Mouse (Mus musculus) retina, postnatal 7 days (tissue): ENCODE data around the gene Zfp385b.
A peak's percentile ranks its signal among the peaks of the same experiment; 100 is the strongest.
"Not testable (repeated sequence)": the region's sequence is repeated elsewhere in the genome, so short reads cannot be mapped to it uniquely, and the experiment has no call there.

ENCODE experiments used
- DNase-seq: peaks from one replicate; pipeline ENCODE4 v3.0.0-alpha.2; 2012; ENCODE audit warnings: low read depth, low spot score

The Zfp385b gene

DNA sequence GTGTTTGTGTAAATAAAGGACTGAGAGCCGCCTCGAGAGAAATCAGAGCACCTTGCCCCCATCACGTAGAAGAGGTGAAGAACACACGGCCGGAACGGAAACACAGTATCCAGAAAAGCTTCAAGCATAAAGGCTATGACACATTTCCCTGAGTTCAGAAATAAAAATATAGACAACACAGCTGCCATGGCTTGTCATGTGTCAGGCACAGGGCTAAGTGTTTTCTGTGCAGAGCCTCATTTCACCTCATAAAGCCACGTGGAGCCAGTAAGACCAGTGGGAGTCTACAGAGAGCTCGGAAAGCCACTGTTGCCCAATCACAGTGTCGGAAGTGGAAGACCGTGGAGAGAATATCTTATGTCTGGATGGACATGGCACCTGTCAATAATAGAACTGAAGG lies 358.0 kb downstream of the Zfp385b start:
- no peak for DNase-seq

DNA sequence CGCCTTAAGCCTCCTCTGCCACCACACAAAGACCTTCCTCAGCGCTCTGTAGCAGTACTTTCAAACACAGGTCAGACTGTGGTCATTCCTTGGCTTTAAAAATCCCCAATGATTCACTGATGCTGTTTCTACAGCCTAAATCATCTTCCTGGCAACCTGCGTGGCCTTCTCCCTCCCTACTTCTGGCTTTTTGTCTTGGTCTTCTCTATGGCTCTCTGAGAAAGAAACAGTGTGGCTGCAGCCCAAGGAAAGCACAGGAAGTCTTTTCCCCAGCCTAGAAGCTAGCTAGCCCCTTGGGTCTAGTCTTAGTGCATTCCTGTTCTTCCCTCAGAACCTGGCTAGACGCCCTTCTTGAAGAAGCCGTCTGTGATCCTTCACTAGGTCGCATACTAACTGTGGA lies 359.4 kb downstream of the Zfp385b start:
- no peak for DNase-seq

DNA sequence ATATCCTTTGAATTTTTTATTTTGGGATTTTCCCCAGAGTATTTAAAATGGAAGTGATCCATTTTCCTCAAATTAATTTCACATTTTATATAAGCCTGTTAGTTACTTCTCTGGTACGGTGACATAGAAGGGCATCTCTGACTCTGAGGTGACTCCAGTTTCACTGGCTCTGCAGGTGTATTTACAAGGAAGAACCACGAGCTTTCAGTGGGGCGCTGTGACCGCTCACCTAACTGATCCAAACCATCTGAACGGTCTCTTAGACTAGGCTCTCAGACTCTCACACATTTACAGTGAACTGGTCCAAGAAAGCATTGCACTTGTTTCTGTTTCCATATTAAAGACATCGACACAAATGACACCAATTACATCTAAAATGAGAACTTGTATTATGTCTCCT lies 361.0 kb downstream of the Zfp385b start:
- DNase-seq: no peak

DNA sequence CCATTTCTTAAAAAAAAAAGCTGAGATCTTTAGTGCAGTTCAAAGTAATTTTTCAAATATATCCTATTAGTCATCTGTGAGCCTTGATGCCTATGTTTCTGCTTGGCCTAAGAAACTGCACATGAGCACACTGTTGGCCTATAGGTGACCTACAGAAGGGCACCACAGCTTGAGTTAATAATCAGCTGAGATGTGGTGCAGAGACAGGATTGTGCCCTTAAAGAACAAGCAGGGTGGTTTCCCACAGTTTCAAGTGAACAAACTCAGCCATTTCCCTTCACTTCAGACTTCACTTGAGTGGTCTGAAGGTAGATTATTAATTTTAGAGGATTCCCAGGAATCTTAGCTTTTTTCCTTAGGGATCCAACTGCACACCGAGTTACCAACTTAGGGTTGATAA lies 362.3 kb downstream of the Zfp385b start:
- DNase-seq: no peak

DNA sequence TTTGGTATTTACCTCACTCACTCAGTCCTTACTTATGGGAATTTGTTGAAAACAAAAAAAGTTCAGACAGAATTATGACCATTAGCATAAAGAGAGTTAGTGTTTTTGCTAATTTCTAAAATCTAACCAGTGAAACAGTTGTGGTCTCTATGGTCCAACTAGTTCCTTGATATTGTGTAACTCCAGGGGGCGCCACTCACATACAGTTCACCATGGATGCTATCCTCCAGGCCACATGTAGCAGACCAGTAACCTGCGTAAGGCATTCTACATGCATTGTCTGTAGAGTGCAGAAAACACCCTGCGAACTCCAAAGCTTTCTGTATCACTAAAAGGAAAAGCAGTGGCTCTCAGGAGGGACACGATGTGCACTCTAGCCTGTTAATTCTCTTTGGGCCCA lies 362.8 kb downstream of the Zfp385b start:
- DNase-seq: peak; percentile 35

DNA sequence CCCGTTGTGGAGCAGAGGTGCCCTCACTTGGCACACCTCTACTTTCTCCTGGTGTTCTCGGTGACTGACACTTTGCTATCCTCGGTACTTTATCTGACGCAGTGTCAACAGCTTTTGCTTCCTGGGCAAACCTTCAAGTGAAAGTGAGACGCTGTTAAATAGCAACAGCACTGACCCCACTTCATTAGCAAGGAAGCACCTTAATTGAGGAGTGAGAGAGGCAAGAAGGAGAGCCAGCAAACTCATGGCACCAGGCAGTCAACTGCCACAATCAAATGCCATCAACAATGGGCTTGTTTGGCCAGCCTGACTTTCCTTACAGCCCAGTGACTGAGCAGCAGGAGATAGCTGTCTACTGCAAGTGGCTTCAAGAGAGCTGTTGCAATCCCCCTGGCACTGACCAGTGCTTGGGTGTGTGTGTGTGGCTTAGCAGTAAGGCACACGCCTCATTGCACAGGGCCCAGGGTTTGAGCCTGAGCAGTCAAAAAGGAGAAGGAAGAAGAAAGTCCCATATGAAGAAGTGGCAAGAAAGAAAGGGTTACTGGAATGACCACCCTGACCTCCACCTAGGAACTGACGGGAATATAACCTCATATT lies 365.0 kb downstream of the Zfp385b start:
- DNase-seq: no peak

DNA sequence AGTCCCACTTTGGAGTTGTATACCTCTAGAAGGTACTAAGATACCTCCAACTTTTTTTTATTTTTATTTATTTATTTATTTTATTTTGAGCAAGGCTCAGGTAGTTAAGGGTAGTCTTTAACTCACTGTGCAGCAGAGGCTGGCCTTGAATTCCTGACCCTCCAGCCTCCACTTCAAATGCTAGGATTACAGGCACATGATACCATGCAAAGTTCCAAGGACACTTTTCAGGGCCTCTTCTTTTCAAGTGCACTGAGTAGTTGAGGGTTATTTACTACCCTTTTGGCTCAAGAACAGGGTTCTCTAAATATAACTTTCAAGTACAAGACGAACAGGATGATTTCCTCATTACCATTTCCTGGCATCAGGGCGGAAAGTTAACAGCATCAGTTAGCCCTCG lies 365.7 kb downstream of the Zfp385b start:
- DNase-seq: no peak

DNA sequence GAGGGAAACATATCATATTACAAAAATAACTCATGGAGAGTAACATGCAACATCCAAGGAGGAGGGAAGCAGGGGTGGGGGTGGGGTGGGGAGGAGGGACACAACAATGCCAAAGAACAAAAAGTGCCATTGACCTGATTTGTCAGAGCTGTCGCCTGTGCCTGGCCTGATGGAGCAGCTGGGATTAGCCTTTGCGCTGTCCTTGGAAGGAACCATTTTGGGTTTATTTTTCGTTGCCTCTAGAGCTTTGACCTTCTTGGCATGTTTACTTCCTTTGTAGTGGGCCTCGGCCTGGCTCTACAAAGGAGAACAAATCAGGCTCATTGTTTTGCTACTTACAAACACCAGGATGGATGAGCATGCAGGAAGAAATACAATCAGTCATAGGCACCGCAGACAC lies 369.4 kb downstream of the Zfp385b start:
- not testable (repeated sequence) for DNase-seq

DNA sequence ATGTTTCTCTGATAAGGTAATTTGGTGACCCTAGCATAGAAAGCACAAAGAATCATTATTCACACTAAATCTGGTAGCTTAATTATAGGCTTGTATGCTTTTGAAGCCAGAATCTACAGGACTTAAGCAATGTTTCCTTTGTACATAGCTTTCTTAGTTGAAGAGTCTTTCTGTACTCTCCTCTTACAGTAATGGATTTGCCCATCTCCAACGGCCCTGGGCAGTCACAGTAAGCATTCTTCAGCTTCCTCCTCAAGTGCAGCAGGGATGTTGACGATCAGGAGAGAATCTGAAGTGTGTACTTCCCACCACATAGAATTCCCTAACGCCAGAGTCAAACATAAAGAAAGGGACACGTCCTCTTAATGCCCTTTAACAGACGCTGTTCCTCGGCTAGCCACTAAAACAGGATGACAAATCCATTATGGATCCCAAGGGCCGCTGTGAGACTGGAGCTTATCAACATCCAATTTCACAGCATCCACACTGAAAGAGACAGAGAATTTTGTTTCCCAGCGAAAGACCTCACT lies 370.4 kb downstream of the Zfp385b start:
- no peak for DNase-seq

DNA sequence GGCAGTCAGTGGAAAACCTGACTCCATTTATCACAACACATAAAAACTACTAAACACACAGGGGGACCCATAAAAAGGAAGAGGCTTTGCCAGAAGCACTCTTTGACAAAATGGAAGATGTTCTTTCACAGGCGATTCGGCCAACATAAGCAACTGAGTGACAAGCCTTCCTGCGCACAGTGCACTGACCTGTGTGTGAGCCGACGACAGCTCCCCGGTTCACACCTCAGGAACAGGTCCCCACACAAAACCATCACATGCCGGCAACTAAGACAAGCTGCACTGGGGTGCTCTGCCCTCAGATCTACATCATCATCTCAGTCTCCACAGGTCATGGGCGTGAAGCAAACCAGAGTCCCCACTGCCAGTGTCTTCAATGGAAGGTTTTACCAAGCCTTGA lies 375.2 kb downstream of the Zfp385b start:
- no peak for DNase-seq

DNA sequence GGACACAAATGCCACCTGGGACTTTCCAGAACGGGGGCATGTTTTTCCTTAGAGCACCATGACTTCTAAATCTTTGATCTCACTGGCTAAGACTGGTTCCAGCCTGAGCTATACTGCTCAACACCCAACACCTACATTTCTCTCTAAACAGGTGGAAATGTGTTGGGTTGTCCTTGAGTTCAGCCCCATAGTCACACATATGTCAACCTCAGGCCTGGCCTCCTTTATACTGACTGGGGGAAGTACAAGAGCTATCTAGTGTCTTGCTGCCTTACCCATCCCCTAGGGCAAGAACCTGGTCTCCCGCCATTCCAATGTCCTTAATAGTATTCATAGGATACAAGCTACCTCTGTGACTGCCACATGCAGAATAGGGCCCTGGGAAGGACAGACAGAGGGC lies 378.8 kb downstream of the Zfp385b start:
- no peak for DNase-seq

DNA sequence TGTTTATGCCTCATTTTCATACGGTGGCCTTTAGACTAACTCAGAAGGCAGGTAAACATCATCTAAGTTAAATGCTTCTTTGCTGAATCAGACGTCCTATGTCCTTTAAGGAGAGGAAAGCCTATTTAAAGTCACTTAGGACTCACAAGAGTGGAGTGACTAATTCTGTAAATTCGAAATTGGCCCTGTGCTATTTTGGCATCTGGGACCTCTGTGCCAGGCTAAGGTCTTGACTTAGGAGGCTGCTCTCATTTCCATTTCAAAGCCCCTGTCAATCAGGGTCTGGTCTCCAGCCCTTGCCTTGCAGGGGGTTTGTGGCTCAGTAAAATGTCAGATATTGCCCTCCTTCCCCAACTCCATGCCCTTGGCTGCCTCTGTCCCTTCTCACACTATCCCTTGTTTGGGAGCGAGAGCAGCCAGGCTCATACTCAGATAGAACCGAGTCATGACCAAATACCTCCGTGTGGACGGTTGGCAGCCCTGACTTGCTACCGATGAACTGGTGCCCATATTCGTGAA lies 383.1 kb downstream of the Zfp385b start:
- DNase-seq: no peak

DNA sequence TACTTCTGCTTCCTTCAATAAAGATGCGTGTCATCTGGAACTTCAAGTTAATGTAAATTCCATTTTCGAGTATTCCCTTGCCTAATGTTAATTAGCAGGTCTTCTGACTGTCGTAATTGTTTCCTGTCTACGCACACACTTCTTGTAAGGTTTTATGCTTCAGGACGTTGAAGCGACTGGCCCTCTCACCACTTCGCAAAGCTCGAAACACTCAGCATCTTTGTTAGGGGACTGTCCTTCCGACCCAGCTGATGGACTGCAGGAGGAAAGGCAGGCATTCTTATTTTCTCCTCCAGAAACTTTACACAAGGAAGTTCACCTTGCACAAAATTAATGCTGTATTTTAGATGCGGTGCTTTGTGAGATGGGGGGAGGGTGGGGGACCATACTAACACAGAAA lies 400.0 kb downstream of the Zfp385b start:
- DNase-seq: no peak

DNA sequence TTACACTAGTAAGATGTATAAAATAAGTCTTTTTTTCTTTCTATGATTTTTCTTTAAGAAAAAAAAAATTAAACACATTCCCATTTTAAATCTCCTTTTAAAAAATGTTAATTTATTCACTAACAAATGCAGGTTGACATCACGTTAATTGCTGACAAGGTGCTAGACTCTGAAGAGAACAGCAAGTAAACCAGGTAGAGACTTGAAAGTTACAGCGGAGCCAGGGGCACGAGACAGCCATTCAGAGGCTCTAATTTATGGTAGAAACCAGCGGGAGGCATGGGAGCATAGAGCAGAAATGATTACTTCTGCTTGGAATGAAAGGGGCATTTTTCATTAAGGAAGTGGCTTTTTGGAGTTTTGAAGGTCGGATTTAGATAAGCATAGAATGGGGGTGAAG lies 401.4 kb downstream of the Zfp385b start:
- DNase-seq: no peak

DNA sequence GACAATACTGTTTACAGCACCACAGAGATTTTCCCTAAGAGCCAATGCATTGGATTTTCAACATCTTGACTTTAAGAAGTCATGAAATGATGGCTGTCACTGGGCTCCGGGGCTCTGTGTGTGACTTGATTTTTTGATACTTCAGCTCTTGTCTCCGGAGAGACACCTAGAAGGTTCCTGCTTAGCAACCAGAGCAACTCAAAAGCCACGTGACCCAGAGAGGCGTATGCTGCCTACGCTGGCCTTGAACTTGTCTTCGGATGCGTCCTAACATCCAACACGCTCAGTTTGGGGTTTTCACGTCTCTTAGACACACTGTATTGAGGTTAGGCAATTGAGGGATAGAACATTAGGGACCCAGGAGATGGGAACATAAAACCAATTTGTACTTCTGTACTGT lies 407.3 kb downstream of the Zfp385b start:
- DNase-seq: no peak

DNA sequence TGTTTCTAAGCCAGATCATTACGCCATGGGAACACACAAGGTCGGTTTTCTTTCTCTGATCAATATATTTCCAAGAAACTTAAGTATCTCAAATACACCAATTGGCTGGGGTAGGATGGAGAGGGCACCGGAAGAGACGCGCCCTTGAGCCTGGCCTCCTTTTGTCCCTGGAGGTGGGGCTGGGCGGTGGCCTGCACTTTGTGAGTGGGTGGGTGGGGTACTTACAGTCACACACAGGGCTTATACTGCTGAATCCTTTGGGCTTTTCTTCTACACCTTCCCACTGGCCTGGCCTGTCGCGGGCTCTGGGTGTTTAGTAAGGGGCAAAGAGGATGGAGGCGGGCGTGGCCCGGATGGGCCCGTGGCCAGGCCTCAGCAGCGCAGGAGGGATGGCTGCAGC lies 407.8 kb downstream of the Zfp385b start:
- no peak for DNase-seq

DNA sequence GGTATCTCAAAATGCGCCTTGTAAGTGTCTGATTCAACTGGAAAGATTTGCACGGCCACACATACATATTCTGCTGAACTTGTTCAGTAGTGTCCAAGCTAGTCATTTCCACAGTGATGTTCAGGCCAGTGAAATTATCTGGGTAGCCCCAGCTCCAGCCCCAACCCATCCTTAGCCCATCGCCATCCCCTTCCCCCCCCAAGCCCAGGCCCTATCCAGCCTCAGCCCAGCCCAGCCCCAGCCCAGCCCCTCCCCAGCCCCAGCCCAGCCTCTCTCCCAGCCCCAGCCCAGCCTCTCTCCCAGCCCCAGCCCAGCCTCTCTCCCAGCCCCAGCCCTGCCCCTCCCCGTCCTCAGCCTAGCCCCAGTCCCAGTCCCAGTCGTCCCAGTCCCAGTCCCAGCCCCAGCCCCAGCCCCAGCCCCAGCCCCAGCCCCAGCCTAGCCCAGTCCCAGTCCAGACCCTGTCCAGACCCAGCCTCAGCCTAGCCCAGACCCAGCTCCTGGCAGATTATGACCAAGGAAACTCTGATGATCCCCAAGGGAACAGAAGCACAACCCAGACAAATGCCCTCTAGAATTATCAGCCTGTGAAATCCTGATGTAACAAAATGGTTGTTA lies 409.8 kb downstream of the Zfp385b start:
- DNase-seq: no peak

DNA sequence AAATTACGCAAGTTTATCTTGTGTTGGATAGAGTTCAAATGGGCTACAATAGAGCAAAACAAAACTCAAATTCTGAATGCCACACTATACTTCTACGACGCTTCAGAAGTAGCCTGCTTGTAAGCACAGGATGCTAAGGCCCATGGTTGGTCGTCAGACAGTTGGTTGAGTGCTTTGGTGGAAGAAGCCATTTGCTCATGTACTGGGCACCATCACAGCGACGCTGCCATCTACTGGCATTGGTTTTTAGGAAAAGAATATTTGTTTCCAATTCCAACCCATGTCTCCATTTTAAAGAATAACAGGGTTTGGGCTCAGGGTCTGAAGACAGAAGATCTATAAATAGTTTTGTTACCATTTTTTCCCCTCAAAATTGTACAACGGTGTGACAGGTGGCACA lies 410.5 kb downstream of the Zfp385b start:
- DNase-seq: no peak

DNA sequence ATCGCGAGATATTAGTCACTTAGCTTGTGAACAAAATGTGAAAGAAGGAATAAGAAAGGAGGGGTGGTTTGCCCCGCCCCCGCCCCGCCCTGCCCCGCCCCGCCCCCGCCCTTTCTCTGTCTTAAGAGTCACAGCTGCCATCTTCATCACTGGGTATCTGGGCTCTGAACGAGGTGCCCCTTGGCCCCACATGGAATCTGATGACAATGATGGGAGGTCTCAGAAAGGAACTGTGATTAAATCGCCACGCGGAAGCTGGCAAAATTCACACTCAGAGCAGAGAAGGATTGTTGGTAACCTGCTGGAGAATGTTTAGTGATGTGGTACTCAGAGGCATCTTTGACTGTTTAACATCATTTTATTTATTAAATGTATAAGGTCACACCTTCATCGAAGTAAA lies 417.1 kb downstream of the Zfp385b start:
- DNase-seq: no peak

DNA sequence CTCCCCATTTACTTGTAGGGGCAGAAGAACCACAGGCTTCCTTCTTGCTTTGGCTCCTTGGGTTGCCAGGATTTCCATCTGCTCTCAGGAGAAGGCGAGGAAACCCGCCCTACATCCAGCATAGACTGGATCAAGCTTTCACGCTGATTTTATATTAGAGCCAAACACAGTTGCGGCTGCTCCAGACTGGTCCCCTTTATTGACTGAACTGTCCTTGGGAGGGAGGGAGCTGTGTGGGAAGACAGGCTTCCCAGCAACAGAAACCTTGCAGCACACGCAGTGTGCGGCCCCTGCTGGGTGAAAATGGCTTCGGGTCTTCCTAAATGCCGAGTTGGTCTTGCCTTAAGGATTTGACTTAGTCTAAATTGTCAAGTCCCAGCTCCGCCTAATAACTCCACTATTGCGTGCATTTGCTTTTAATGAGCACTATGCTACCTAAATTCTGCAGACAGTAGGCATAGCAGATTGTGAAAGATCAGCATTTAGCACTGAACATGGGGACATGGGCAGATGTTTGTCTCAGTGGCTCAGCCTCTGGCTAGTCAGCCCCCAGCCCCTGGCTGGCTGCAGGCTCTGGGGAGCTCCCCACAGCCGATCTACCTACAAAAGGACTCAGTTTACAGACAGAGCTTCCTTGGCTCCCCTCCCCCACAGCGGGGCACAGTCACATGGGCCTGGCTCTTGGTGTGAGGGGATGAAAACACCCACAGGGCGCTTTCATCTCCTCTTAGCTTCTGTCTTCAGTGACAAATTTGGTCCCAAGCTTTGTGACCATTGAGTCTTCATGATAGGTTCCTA lies 417.8 kb downstream of the Zfp385b start:
- DNase-seq: no peak

DNA sequence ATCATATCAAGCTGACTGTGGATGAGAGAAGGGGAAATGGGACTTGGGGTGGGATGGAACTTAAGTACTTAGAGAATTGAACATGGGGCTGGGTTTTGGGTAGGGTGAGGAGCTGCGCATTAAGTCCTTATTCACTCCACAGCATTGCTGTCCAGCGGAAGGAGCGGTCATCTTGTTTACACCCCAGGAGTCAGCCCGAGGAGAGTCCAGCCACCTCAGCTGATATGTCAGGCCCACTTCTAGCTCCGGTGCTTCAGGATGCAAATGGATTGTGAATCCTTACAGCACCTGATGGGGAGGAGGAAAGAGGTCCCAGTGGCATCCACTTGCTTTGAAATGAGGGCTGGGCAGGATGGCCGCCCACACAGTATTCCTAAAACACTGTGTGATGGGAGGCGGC lies 425.6 kb downstream of the Zfp385b start:
- DNase-seq: no peak

DNA sequence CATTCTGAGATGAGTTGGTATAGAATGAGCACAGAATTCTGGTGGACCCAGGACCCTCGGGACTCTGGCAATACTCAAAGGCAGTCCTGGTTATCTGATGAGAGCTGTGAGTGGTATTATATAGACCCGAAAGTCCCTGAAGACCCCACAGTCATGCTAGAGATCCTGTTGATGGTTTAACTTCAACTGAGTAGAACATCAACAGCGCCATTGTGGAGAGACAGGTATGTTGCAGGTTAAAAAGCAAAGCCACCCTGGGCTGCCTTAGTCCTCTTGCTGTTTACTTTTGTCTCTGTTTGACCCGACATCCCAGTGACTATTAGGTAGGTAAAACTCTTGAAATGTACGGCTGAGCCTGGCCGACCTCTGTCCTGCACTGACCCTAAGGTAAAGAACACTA lies 431.3 kb downstream of the Zfp385b start:
- DNase-seq: no peak

DNA sequence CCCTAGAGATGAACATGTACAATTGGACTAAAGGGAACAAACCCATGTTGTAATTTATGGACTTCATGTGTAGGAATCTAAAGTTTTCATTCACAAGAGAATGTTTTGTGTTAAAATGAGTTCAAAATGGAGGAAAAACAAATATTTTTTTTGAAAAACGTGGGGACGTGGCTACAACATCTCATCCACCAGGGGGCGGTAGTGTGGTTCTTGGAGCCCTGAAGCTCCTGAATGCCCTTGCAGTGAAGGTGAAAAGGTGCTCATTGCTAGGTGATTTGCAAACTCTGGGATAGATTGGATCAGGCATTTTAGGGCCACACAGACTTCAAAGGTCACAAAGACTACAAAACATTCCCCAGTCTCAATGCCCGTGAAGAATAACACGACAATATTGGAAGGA lies 432.9 kb downstream of the Zfp385b start:
- peak; percentile 43 for DNase-seq
